Mouse (Mus musculus) embryonic facial prominence, embryonic 14.5 days (tissue): ENCODE data around the gene Casp3. TPM values are rescaled to one million over a fixed set of nuclear protein-coding genes. Genes with fewer than 3 reads are reported as not detected.
A peak's percentile ranks its signal among the peaks of the same experiment; 100 is the strongest.

Source experiments
- ATAC-seq: fragments of 200-750 bp; cut with Nextera tagmentation; 2 replicates; pipeline ENCODE4 v1.8.0; 2017; ENCODE audit warnings: low read depth, moderate number of reproducible peaks, moderate TSS enrichment
- DNase-seq: peaks from one replicate; pipeline ENCODE4 v3.0.0-alpha.2; 2015; ENCODE audit warnings: low spot score
- H3K27ac ChIP-seq: fragments of 300-500 bp; sonication (generic); replicated peaks from 2 replicates; pipeline ENCODE4 v1.5.1; 2014; ENCODE audit warnings: low read depth, mild to moderate bottlenecking, low read length, moderate library complexity
- H3K27me3 ChIP-seq: fragments of 300-500 bp; sonication (generic); replicated peaks from 2 replicates; pipeline ENCODE4 v1.6.1; 2014; ENCODE audit warnings: low read length; ENCODE audit not compliant: control insufficient read depth, insufficient read depth
- H3K36me3 ChIP-seq: fragments of 300-500 bp; sonication (generic); 2 replicates; pipeline ENCODE4 v1.6.1; 2014; ENCODE audit warnings: low read length, mixed read lengths; ENCODE audit not compliant: control insufficient read depth, insufficient read depth
- H3K4me1 ChIP-seq: fragments of 300-500 bp; sonication (generic); 2 replicates; pipeline ENCODE4 v1.6.1; 2014; ENCODE audit warnings: antibody characterized with exemption, low read length; ENCODE audit not compliant: control insufficient read depth, insufficient read depth
- H3K4me2 ChIP-seq: fragments of 300-500 bp; sonication (generic); 2 replicates; pipeline ENCODE4 v1.6.1; 2014; ENCODE audit warnings: low read depth, mild to moderate bottlenecking, low read length, moderate library complexity, mixed read lengths
- H3K4me3 ChIP-seq: fragments of 300-500 bp; sonication (generic); 2 replicates; pipeline ENCODE4 v1.5.1; 2014; ENCODE audit warnings: low read depth, mild to moderate bottlenecking, low read length
- H3K9ac ChIP-seq: fragments of 300-500 bp; sonication (generic); 2 replicates; pipeline ENCODE4 v1.6.1; 2014; ENCODE audit warnings: low read depth, mild to moderate bottlenecking, low read length, moderate library complexity, mixed read lengths
- H3K9me3 ChIP-seq: fragments of 300-500 bp; sonication (generic); 2 replicates; pipeline ENCODE4 v1.6.1; 2016; ENCODE audit warnings: low read length; ENCODE audit not compliant: control insufficient read depth
- WGBS: fragments of 180-500 bp; shearing (Covaris S2); extraction: QIAGEN DNeasy Blood & Tissue Kit; methylation state at CpG from one replicate; pipeline ENCODE4 v1.1.7; 2014; 5-methylcytosine and 5-hydroxymethylcytosine counted together
- polyA plus RNA-seq: library from polyadenylated mRNA; unstranded; fragments of >200 nt; fragmentation: Nextera tagmentation; extraction: Ambion mirVana; gene quantifications from 2 replicates; pipeline ENCODE4 v1.2.1, GENCODE M21; 2014

The Casp3 gene
- polyA plus RNA-seq, 1 experiment from 2014 or later: 79.2 TPM

GRCm38 (mm10) chr8:46671496-46671895, 54.4 kb downstream of the Casp3 start:
- ATAC-seq: no peak
- DNase-seq: peak; percentile 42
- Histone ChIP-seq H3K4me2 (no peak overlapping the region), H3K4me1 (no peaks in the 10 kb centered on the region), H3K27me3 (no peaks in the 10 kb centered on the region), H3K9ac (no peak overlapping the region), H3K9me3 (no peaks in the 10 kb centered on the region), H3K36me3 (no peaks in the 10 kb centered on the region), H3K4me3 (no peak overlapping the region), H3K27ac (no peak overlapping the region)
- 0% methylated on average over 2 of the region's 2 CpGs for WGBS

GRCm38 (mm10) chr8:46680671-46681365, 63.7 kb downstream of the Casp3 start:
- WGBS: 39% methylated on average over 5 of the region's 5 CpGs
- Histone ChIP-seq H3K4me1 (no peaks in the 10 kb centered on the region), H3K27ac (no peak overlapping the region; the same call in 1 of the 2 replicates), H3K4me2 (no peak overlapping the region), H3K36me3 (no peaks in the 10 kb centered on the region), H3K27me3 (no peaks in the 10 kb centered on the region), H3K4me3 (no peak overlapping the region), H3K9me3 (0 out of 2 replicates have a peak, but pooled peaks cover 5% of the 10 kb centered on the region), H3K9ac (no peak overlapping the region)
- ATAC-seq: no peak
- DNase-seq: peak; percentile 37

GRCm38 (mm10) chr8:46686664-46687336, 69.7 kb downstream of the Casp3 start:
- Histone ChIP-seq H3K4me3 (peak overlapping the region; percentile 65), H3K36me3 (no peaks in the 10 kb centered on the region), H3K4me1 (no peaks in the 10 kb centered on the region), H3K9me3 (no peaks in the 10 kb centered on the region), H3K27me3 (no peaks in the 10 kb centered on the region), H3K4me2 (peak overlapping the region; percentile 52), H3K27ac (peak overlapping the region; percentile 94), H3K9ac (peak overlapping the region; percentile 82)
- peak; percentile 100 for ATAC-seq
- DNase-seq: peak; percentile 97
- under 1% methylated on average over 19 of the region's 19 CpGs for WGBS

Other genes starting within 250 kb of the Casp3 start
- 30.0 and 33.9 TPM in 2 replicates for gene Acsl1, start 146.3 kb upstream of the Casp3 start, polyA plus RNA-seq
- 12.4 and 16.8 TPM in 2 replicates for gene Cenpu, start 65.3 kb upstream of the Casp3 start, polyA plus RNA-seq
- gene Primpol, start 79 bp upstream of the Casp3 start, polyA plus RNA-seq: 10.0 and 16.5 TPM in 2 replicates
- 15.3 and 15.8 TPM in 2 replicates for gene Irf2, start 122.4 kb downstream of the Casp3 start, polyA plus RNA-seq